ENCODE assay signal across 18 mouse cellular contexts in the genomic region with DNA sequence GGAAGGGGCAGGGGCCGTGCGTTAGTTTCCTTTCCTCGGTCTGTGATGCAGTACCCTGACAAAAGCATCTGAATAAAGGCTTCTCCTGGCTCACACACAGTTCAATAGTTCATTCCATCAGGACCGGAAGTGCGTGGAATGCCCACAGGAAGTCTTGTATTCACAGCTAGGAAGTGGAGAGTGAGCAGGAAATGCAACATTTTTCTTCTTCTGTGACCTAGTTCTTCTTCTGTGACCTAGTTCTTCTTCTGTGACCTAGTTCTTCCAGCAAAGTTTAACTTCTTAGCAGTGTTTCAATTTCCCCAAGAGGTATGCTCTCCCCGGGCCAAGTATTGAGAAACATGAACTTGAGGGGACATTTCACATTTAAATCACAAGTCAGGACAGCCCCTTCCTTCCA. TPM values are rescaled to one million over a fixed set of nuclear protein-coding genes. Genes with fewer than 3 reads are reported as not detected.
DNase-seq lines count a peak whose midpoint lies in the region; ATAC-seq and TF ChIP-seq lines count a peak whose summit lies in the region.
"Had no signal": no experiment of that assay in that cellular context is flagged by ENCODE, and none has a peak within 500 bp of the region (broad histone marks: within the 10 kb centered on the region; RNA-seq: fewer than 3 reads in every experiment).

No protein-coding gene starts in this region.

- no peaks in the 10 kb centered on the region for H3K27me3 ChIP-seq in kidney, adult 2 months (replicated peaks; ENCODE audit: control insufficient read depth, insufficient read depth, low read length)
- H3K27me3 ChIP-seq: forebrain, embryonic 12.5 days; liver, embryonic 15.5 days had no signal

- 47% methylated on average over 6 of the region's 6 CpGs for WGBS in kidney, adult 2 months

- no peaks in the 10 kb centered on the region for H3K36me3 ChIP-seq in kidney, adult 2 months (ENCODE audit: control insufficient read depth, insufficient read depth, low read length)
- H3K36me3 ChIP-seq: forebrain, embryonic 12.5 days; liver, embryonic 15.5 days had no signal

- no peak for TF ChIP-seq CTCF in kidney, adult 2 months (conservative IDR thresholded peaks at IDR 0.05; ENCODE audit: insufficient read depth, insufficient read length, low read depth, low read length)

- H3K4me3 ChIP-seq in kidney, adult 2 months (ENCODE audit: insufficient read depth, low read depth, low read length): no peak overlapping the region
- H3K4me3 ChIP-seq: forebrain, embryonic 12.5 days; liver, embryonic 15.5 days had no signal

- ATAC-seq in inflammation-experienced regulatory T-cells, adult 6 months: peak; percentile 71
- ATAC-seq: hindbrain, postnatal 0 days had no signal

- H3K27ac ChIP-seq in kidney, adult 2 months (ENCODE audit: insufficient read depth, low read depth, low read length): no peak overlapping the region
- H3K27ac ChIP-seq: forebrain, embryonic 12.5 days; hindbrain, postnatal 0 days; liver, embryonic 15.5 days; macrophage had no signal

- peak; percentile 15 for DNase-seq in kidney, adult 2 months
- DNase-seq in kidney, adult 8-10 months: no peak
- DNase-seq in CD4-positive, CD25-positive, alpha-beta regulatory T cell, adult 2 months (ENCODE audit: low read depth, low spot score): peak; percentile 45
- DNase-seq in thymus, postnatal 25 days: peak; percentile 51
- no peak for DNase-seq in neural tube, embryonic 10.5 days (ENCODE audit: extremely low spot score, low spot score)
- no peak for DNase-seq in adrenal gland, postnatal 10 days
- DNase-seq: cerebellum, postnatal 10 days; gastrocnemius, postnatal 14 days; heart, postnatal 4 days; kidney, adult 9 months; midbrain, embryonic 14.5 days; right cerebral cortex, postnatal 25 days had no signal

- no peak for TF ChIP-seq POLR2A in kidney, adult 2 months (IDR thresholded peaks at IDR 0.05; ENCODE audit: low read depth, low read length)

- H3K4me1 ChIP-seq in kidney, adult 2 months (ENCODE audit: control insufficient read depth, insufficient read depth, low read length): no peaks in the 10 kb centered on the region
- H3K4me1 ChIP-seq: forebrain, embryonic 12.5 days; liver, embryonic 15.5 days had no signal

RNA-seq across cellular contexts. Expression of a gene that starts 23.6 kb away (rescaled TPM):
- 28.1 and 30.7 TPM in 2 replicates for polyA plus RNA-seq in kidney, adult 2 months (2012; rRNA removed)
- polyA plus RNA-seq in inflammation-experienced regulatory T-cells, adult 6 months (2017; shearing (Covaris generic)): not detected
- total RNA-seq in adrenal gland, postnatal 10 days (2021): 10 to 100 TPM in 1 of 2 experiments, 1 to 10 TPM in 1; 8.2 to 20.4 TPM
- total RNA-seq: gastrocnemius, postnatal 14 days had no signal
- polyA plus RNA-seq: forebrain, embryonic 12.5 days; macrophage; neural tube, embryonic 11.5 days had no signal

Comparison
In these comparisons a context has a peak if more than half of its experiments do, and no peak if none do; other contexts are left out.
1. DNase-seq: peak in kidney, adult 2 months (single experiment), CD4-positive, CD25-positive, alpha-beta regulatory T cell, adult 2 months (single experiment) and thymus, postnatal 25 days (single experiment); none in kidney, adult 8-10 months (0 of 2), neural tube, embryonic 10.5 days (single experiment) and adrenal gland, postnatal 10 days (single experiment).
2. RNA of a gene that starts 23.6 kb away (polyA plus RNA-seq): 28.1 to 30.7 TPM in kidney, adult 2 months; not detected in inflammation-experienced regulatory T-cells, adult 6 months; every median in the first group is over 10 times any median in the second.